Mouse (Mus musculus) T-cell, adult 2 months (primary cell): Measurements from ENCODE around the gene Gm853.

Source experiments
- DNase-seq: peaks from one replicate; pipeline ENCODE4 v3.0.0; 2022; ENCODE audit warnings: low spot score

Gene Gm853

DNA sequence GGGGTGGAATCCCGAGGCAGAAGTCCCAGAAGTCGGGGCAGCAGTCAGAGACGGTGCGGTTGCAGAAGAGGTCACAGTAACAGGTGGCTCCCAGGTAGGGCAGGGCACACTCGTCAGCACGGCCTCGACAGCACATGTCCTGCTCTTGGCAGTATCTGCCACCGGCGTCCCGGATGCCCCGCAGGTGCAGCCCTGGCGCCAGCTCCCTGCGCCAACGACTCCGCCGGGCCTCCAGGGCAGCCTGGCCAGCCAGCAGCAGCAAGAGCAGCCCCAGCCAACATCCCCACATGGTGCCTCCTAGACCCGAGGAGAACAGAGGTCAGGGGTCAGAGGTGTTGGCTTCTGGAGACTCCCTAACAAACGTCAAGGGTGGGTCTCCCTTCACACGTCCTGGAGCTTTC lies 48.3 kb downstream of the Gm853 start:
- no peak for DNase-seq

DNA sequence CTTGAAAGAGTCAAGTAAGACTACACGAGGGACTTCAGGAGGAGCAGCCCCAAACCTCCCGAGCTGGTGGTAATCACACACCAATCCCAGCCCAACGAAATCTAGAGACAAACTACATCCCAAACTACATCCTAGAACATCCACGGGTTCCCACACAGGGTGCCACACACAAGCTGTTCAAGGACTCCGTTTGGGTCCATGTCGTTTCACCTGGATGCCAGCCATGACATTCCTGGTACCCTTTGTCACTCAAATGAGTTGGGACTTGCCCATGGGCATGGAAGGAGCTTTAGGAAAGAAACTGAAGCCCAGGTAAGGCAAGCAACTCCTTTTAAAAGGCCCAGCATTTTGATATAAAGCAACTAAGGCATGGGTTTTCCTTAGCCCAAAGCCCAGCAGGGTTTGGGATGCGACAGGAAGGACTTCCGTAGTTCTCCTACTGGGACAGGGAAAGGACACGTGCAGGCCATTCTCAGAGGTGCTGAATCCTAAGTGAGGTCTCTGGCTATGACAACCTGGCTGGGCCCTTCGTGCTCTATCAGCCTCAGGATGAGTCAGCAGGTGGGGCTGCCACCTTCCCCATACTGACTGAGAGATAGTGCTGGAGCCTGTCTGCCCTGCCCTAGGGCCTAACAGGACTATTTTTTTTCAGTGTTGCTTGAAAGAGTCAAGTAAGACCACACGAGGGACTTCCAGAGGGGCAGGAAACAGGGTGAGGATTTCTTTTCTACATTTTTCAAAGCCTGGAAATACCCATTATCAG lies 49.0 kb downstream of the Gm853 start:
- no peak for DNase-seq

DNA sequence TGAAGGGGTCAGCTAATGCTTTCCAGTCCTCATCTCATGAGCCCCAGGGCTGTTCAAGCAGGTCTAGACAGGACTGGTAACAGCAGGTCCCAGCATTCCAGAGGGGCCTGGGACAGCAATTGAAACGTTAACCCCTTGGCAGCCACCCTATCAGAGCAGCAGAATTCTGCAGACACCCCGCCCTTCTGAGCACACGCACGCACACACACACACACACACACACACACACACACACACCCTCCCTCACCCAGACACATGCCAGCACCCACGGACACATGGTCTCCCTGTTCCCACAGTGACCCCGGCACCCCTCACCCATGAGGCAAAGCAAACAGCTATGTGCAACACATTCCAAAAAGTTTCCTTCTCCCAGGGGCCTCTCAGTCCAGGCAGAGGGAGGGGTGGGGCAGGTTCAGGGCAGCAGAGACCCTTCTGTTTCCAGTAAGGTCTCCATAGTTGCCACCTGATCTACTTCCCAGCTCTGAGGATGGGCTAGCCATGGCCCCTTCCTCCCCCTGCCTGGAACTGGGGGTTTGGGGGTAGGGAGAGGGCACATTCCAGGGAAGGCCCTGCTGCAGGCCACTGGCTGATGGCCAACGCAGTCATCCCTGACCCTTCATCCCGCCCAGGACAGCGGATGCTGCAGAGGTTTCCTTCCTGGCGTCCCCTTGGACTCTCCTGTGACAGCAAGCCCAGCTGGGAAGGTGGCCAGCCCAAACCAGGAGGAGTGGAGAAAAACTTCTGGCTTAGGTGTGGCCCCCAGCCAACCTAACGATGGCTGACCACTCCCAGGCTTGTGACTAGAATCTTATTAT lies 50.0 kb downstream of the Gm853 start:
- DNase-seq = no peak

DNA sequence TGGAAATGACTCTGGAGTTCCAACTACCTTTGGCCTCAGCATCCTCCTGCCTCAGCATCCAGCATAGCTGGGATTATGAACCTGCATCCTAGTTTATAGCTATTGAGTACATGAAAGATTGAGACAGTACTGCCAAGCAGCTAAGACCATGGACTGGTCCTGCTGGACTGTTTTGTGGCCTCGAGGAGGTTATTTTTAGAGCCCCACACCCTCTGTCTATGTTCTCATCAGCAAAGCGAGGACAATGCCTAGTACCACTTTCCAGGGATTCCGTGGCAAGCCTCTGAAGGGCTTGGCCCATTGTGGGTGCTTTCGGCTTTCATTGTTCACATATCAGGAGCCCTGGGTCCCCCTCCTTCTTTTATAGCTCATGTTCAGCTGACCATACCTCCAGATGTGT lies 51.8 kb downstream of the Gm853 start:
- DNase-seq = no peak

DNA sequence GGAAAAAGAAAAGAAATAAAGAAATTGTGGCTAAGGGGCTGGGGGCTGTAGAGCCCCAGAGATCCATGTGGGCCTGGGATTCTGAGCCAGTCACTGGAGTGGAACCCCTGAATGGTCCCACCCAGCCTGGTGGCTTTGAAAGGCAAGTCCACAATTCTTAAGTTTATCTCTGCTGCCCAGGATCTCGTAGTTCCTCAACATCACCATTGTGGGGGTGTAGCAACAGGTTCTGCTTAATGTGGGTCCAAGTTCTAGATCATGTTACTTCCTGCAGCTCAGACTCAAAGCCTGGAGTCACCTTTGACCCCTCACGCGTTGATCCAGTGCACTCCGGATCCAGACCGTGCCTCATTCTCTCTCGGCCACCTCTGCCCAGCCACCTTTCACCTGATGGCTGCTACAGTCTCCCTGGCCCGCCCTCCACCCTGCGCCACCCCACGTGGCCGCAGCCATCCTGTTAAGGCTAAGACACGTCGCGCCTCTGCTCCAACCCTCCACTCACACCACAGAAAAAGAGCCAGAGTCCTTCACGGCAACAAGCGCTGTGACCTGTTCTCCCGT lies 52.7 kb downstream of the Gm853 start:
- DNase-seq = no peak

DNA sequence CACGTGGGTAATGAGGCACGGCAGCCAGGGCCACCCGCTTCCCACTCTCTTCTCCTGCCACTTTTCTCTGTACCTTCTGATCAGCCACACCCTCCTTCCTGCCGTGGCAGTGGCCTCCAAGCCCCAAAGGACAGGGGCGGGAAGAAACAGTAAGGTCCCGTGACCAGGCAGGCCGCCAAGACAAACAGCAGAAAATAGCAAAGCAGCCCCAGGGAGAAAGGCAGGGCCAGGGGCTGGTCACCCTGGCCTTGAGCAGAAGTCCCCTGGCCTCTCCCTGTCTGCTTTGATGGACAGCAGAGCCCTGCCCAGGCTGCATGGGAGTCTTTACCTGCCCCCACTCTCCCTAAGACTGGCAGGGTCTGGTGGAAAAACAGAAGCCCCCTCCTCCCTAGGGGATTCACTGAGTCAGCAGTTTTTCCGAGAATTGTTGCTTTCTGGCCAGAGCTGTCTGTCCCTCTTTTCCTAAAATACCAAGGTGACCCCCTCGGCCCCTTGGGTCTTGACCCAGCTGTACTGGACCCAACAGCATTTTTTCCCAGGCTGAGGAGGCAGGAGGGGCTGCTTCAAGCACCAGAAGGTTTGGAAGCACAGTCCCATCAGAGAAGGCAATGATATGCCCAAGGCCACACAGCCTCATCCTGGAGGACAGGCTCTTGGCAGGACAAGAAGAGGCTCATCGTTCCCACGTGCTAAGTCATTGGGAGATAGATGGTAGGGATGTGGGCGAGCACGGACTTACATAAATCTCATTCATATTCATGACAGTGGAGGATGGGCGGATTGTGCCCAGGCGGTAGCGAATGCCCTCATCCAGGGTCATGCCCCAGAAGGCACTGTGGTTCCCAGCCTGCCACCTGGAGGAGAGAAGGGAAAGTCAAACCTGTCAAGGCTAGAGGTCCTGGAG lies 53.7 kb downstream of the Gm853 start:
- DNase-seq = no peak

DNA sequence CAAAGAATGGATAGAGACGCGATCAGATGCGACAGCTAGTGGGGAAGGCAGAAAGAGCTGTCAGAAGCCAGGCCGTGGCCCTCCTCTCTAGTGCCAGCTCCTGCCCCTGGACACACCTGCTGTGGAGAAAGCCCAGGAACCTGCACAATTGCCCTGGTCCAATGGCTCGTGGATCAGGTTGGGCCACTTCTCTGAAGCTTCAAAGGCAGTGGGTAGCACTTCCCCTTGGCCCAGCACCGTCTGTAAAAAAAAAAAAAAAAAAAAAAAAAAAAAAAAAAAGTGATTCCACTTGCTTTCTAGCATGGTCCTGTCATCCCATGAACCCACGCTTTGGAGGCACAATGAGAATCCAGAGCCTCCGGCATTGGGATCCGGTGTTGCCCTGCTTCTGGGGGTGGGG lies 54.4 kb downstream of the Gm853 start:
- DNase-seq = no peak

DNA sequence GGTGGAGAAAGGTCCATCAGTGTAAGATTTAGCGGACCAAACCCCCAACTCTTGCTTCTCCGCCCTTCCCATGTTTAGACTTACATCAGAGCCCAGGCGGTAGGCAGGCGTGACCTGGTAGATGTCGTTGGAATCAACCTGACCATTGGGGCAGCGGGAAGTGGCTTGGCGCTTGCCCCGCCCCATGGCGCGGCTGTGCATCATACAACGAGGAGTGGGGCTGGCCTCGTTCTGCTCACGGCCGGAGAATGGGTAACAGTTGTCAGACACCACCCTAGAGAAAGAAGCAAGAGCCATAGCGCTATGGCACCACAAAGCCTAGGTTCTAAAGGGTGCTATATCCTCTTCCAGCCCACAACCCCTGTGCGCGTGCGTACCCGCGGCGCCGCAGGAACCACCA lies 54.9 kb downstream of the Gm853 start:
- DNase-seq = no peak

DNA sequence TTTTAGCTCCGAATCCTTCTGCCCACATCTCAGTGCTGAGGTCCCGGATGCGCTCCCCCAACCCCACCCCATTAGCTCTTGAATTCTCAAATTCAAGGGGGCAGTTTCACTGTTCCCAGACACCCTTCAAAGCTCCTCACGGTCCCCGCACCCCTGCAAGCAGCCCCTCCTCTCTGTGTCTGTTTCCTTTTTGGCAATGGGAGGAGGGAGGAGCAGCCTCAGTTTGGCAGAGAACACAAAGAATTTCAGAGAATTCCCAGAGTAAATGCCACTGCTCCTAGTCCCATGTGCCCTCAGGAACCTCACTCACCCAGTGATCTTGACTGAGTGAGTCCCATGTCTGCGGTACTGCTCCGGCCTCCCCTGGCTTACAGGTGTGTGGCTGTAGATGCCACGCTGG lies 55.6 kb downstream of the Gm853 start:
- no peak for DNase-seq

DNA sequence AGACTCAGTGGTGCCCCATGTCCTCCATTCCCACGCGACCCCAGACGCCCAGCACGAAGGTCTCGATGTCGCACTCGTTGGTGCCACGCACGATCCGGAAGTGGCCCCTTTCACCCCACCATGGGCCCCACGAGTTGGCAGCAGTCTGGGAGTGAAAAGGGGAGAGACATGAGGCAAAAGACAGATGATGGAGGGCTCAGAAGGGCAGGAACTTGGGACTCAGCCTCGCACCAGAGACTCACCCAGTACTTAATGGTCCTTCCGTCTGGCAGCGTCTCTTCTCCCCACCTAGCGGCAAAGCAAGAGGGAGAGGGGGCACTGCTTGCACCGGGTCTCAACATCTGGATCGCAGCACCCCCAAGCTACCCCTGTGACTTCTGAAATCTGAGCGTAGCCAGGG lies 56.1 kb downstream of the Gm853 start:
- no peak for DNase-seq

DNA sequence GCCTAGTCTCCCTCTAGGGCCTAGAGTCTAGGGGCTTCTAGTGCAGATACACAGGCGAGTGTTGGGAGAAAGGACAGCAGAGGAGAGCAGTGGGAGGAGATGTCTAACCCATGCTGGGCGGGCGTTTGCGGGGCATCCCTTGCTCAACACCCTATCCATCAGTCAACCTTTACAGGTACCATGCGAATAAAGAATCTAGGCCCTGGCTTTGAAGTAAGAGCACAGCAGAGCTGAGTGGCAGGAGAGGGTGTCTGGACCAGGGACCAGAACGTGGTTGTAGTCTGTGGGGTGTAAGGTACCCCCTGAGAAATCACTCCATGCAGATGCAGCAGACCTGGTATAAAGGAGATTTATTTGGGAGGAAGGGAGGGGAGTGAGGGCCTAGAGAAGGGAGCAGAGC lies 58.1 kb downstream of the Gm853 start:
- no peak for DNase-seq

DNA sequence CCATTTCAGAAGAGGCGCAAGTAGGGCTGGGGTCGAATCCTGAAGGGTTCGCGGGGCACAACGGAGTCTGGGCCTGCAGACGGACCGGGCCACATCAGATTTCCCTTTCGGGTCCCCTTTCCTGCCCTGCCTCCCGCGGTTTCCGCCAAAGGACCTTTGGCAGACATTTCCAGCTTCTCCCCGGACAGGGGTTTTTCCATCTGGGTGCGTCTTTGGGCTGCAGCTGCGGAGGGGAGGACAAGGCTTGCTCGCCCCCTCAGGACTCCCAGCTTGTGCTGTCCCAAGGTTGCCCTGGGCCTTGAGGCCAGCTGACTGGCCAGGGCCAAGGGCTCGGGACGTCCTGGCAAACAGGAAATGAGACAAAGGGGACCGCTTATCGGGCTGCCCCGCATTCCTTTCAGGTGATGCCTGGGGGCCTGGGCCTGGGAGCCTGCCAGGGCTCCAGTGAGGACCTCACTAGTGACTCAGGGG lies 58.8 kb downstream of the Gm853 start:
- no peak for DNase-seq

DNA sequence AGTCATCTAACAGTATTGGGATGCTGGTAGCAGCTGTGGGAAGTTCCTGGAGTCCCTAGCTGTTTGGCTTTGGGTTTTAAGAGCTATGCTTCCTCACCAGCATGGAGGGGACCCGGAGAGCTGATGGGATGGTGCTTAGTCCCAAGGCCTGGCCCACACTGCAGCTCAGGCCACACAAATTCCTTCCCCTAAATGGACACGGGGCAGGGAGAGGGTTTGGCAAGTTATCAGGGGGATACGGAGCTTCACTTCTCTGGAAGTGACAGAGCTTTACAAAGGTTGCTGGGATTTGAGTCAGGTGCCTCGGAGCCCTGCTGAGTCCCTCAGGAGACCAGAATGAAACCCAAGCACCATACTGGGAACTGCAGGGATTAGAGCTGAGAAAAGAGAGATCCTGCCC lies 60.9 kb downstream of the Gm853 start:
- DNase-seq = no peak
